Mouse (Mus musculus): ENCODE measurements around the gene Micall2. TPM values are rescaled to one million over a fixed set of nuclear protein-coding genes. Genes with fewer than 3 reads are reported as not detected.
A peak's percentile ranks its signal among the peaks of the same experiment; 100 is the strongest.
"Not testable (repeated sequence)": the region's sequence is repeated elsewhere in the genome, so short reads cannot be mapped to it uniquely, and the experiment has no call there.

Gene Micall2
- total and polyA plus RNA-seq, 3 experiments, result 5.4 to 17.6 TPM; not detected in 1

- no peak overlapping the region for H3K27ac ChIP-seq (ENCODE audit: control insufficient read depth, low read depth, low read length)
- no peak for TF ChIP-seq TAL1 (IDR thresholded peaks at IDR 0.05; ENCODE audit: low read length)
- TF ChIP-seq NRF1 (IDR thresholded peaks at IDR 0.05; ENCODE audit: insufficient read depth, low read depth, low read length, poor library complexity, severe bottlenecking), result no peak
- H3K27me3 ChIP-seq (ENCODE audit: control insufficient read depth in 1 of 2, insufficient read depth in 2 of 2, low read length in 2 of 2), result no peaks in the 10 kb centered on the region
- no peaks in the 10 kb centered on the region for H3K4me1 ChIP-seq (ENCODE audit: control insufficient read depth in 1 of 2, insufficient read depth in 2 of 2, low read length in 2 of 2)
- H3K36me3 ChIP-seq (ENCODE audit: control insufficient read depth in 1 of 2, insufficient read depth in 2 of 2, low read length in 2 of 2), result no peaks in the 10 kb centered on the region
- H3K79me2 ChIP-seq (ENCODE audit: control insufficient read depth, insufficient read depth, low read length, poor library complexity), result no peaks in the 10 kb centered on the region
- no peak for DNase-seq (ENCODE audit: low read depth, low spot score)
- H3K9me3 ChIP-seq (replicated peaks; ENCODE audit: insufficient read depth, low read length), result no peaks in the 10 kb centered on the region
- H3K4me3 ChIP-seq (ENCODE audit: control insufficient read depth in 1 of 2, insufficient read depth in 1 of 2, low read depth in 2 of 2, low read length in 2 of 2), result no peak overlapping the region
- no peak overlapping the region for H3K9ac ChIP-seq (ENCODE audit: control insufficient read depth, low read depth, low read length, poor library complexity, severe bottlenecking)
These were observed 13.4 kb upstream of the Micall2 start for GRCm38 (mm10) chr5:139749413-139750125.

- no peak for TF ChIP-seq ELF1 (IDR thresholded peaks at IDR 0.05; ENCODE audit: low read depth, low read length)
- no peak for TF ChIP-seq ETS1 (IDR thresholded peaks at IDR 0.05; ENCODE audit: low read depth, low read length)
- TF ChIP-seq RAD21 (IDR thresholded peaks at IDR 0.05; ENCODE audit: low read depth, low read length), result peak; percentile 94
- no peak for TF ChIP-seq MAFK (IDR thresholded peaks at IDR 0.05; ENCODE audit: borderline replicate concordance, low read depth, low read length)
- TF ChIP-seq SIN3A (IDR thresholded peaks at IDR 0.05; ENCODE audit: low read length), result no peak
- peak; percentile 95 for TF ChIP-seq SMC3 (IDR thresholded peaks at IDR 0.05; ENCODE audit: low read depth, low read length)
- TF ChIP-seq CHD1 (IDR thresholded peaks at IDR 0.05; ENCODE audit: low read depth, low read length), result no peak
- TF ChIP-seq POLR2AphosphoS2 (IDR thresholded peaks at IDR 0.05; ENCODE audit: low read length), result no peak
- no peak for TF ChIP-seq TAL1 (IDR thresholded peaks at IDR 0.05; ENCODE audit: low read length)
- no peak for TF ChIP-seq USF2 (IDR thresholded peaks at IDR 0.05; ENCODE audit: borderline replicate concordance in 1 of 2, insufficient read depth in 1 of 2, low read depth in 1 of 2, low read length in 2 of 2)
- TF ChIP-seq HCFC1 (IDR thresholded peaks at IDR 0.05; ENCODE audit: low read depth, low read length), result no peak
- TF ChIP-seq CTCF (IDR thresholded peaks at IDR 0.05 in 2 of 3, conservative IDR thresholded peaks at IDR 0.05 in 1 of 3; ENCODE audit: control insufficient read depth in 1 of 3, insufficient read depth in 1 of 3, low read depth in 2 of 3, low read length in 3 of 3, poor library complexity in 1 of 3, severe bottlenecking in 1 of 3), result peak; percentile 81 to 95 (median 94)
- TF ChIP-seq NRF1 (IDR thresholded peaks at IDR 0.05; ENCODE audit: insufficient read depth, low read depth, low read length, poor library complexity, severe bottlenecking), result no peak
- no peak for TF ChIP-seq NELFE (IDR thresholded peaks at IDR 0.05; ENCODE audit: low read depth, low read length)
- TF ChIP-seq ZC3H11A (IDR thresholded peaks at IDR 0.05; ENCODE audit: low read depth, low read length), result peak; percentile 95
- no peak for TF ChIP-seq ZMIZ1 (IDR thresholded peaks at IDR 0.05; ENCODE audit: low read depth, low read length)
- Histone ChIP-seq H3K27ac (ENCODE audit: control insufficient read depth, low read depth, low read length) (no peak overlapping the region), H3K36me3 (ENCODE audit: control insufficient read depth in 1 of 2, insufficient read depth in 2 of 2, low read length in 2 of 2) (peaks cover 0 to 5% of the 10 kb centered on the region in 2 experiments; a peak in 2 of 4 replicates), H3K9ac (ENCODE audit: control insufficient read depth, low read depth, low read length, poor library complexity, severe bottlenecking) (no peak overlapping the region), H3K27me3 (ENCODE audit: control insufficient read depth in 1 of 2, insufficient read depth in 2 of 2, low read length in 2 of 2) (no peaks in the 10 kb centered on the region), H3K4me1 (ENCODE audit: control insufficient read depth in 1 of 2, insufficient read depth in 2 of 2, low read length in 2 of 2) (peaks cover 0 to 7% of the 10 kb centered on the region in 2 experiments; a peak in 3 of 4 replicates), H3K4me3 (ENCODE audit: control insufficient read depth in 1 of 2, insufficient read depth in 1 of 2, low read depth in 2 of 2, low read length in 2 of 2) (no peak overlapping the region), H3K79me2 (ENCODE audit: control insufficient read depth, insufficient read depth, low read length, poor library complexity) (no peaks in the 10 kb centered on the region), H3K9me3 (replicated peaks; ENCODE audit: insufficient read depth, low read length) (no peaks in the 10 kb centered on the region)
- peak; percentile 78 for DNase-seq (ENCODE audit: low read depth, low spot score)
These were observed 9.6 kb upstream of the Micall2 start for GRCm38 (mm10) chr5:139745771-139746170.

- H3K36me3 ChIP-seq (ENCODE audit: control insufficient read depth in 1 of 2, insufficient read depth in 2 of 2, low read length in 2 of 2), result peaks cover 0 to 18% of the 10 kb centered on the region in 2 experiments; a peak in 2 of 4 replicates
- H3K9me3 ChIP-seq (replicated peaks; ENCODE audit: insufficient read depth, low read length); H3K79me2 ChIP-seq (ENCODE audit: control insufficient read depth, insufficient read depth, low read length, poor library complexity); H3K4me3 ChIP-seq (ENCODE audit: control insufficient read depth in 1 of 2, insufficient read depth in 1 of 2, low read depth in 2 of 2, low read length in 2 of 2); H3K9ac ChIP-seq (ENCODE audit: control insufficient read depth, low read depth, low read length, poor library complexity, severe bottlenecking); H3K27me3 ChIP-seq (ENCODE audit: control insufficient read depth in 1 of 2, insufficient read depth in 2 of 2, low read length in 2 of 2); H3K27ac ChIP-seq (ENCODE audit: control insufficient read depth, low read depth, low read length): not testable (repeated sequence)
- peak; percentile 55 for DNase-seq (ENCODE audit: low read depth, low spot score)
- peaks cover 5 to 22% of the 10 kb centered on the region in 2 experiments for H3K4me1 ChIP-seq (ENCODE audit: control insufficient read depth in 1 of 2, insufficient read depth in 2 of 2, low read length in 2 of 2)
These were observed 6.5 kb upstream of the Micall2 start for GRCm38 (mm10) chr5:139742640-139743039.

All from MEL (cell line).